Mouse (Mus musculus) thymus, adult 2 months (tissue): ENCODE results near the gene Ephb3. TPM values are rescaled to one million over a fixed set of nuclear protein-coding genes. Genes with fewer than 3 reads are reported as not detected.

Experiments
- DNase-seq: peaks from one replicate; pipeline ENCODE4 v3.0.0; 2021
- H3K27ac ChIP-seq: fragments of 200-500 bp; 2 replicates; pipeline ENCODE4 v1.5.1; 2012; ENCODE audit warnings: low read length, control low read depth; ENCODE audit not compliant: control insufficient read depth, insufficient read depth
- H3K27me3 ChIP-seq: fragments of 200-500 bp; 2 replicates; pipeline ENCODE4 v1.6.1; 2012; ENCODE audit warnings: mild to moderate bottlenecking, low read length, moderate library complexity, mixed read lengths; ENCODE audit not compliant: control insufficient read depth, insufficient read depth
- H3K36me3 ChIP-seq: fragments of 200-500 bp; 2 replicates; pipeline ENCODE4 v1.6.1; 2012; ENCODE audit warnings: mild to moderate bottlenecking, low read length, moderate library complexity; ENCODE audit not compliant: control insufficient read depth, insufficient read depth
- H3K4me1 ChIP-seq: fragments of 200-500 bp; replicated peaks from 2 replicates; pipeline ENCODE4 v1.6.1; 2012; ENCODE audit warnings: low read length; ENCODE audit not compliant: control insufficient read depth, insufficient read depth
- H3K4me3 ChIP-seq: fragments of 200-500 bp; 2 replicates; pipeline ENCODE4 v1.5.1; 2012; ENCODE audit warnings: mild to moderate bottlenecking, low read length, control low read depth, moderate library complexity; ENCODE audit not compliant: control insufficient read depth, insufficient read depth
- CTCF ChIP-seq: fragments of 200-500 bp; IDR thresholded peaks from 2 replicates; pipeline ENCODE4 v1.5.1; 2012; ENCODE audit warnings: mild to moderate bottlenecking, control low read depth, low read length, moderate library complexity, borderline replicate concordance; ENCODE audit not compliant: control insufficient read depth, poor library complexity, insufficient read depth; ENCODE audit errors: extremely low read depth
- POLR2A ChIP-seq: fragments of 200-500 bp; IDR thresholded peaks from 2 replicates; pipeline ENCODE4 v1.6.1; 2012; ENCODE audit warnings: mild to moderate bottlenecking, low read length, control low read depth, moderate library complexity; ENCODE audit not compliant: control insufficient read depth, poor library complexity, insufficient read depth; ENCODE audit errors: extremely low read depth
- whole genome bisulfite sequencing: fragments of 180-500 bp; shearing (Covaris S2); methylation state at CpG from one replicate; pipeline ENCODE4 v1.1.7; 2018; 5-methylcytosine and 5-hydroxymethylcytosine counted together
- polyA plus RNA-seq: library from polyadenylated mRNA; depleted of rRNA; stranded (reverse); fragments of >200 nt; gene quantifications from 2 replicates; pipeline ENCODE4 v1.2.3, GENCODE M21; 2012; rRNA removed

Gene Ephb3
- polyA plus RNA-seq, 1 experiment = 3.8 TPM

DNA sequence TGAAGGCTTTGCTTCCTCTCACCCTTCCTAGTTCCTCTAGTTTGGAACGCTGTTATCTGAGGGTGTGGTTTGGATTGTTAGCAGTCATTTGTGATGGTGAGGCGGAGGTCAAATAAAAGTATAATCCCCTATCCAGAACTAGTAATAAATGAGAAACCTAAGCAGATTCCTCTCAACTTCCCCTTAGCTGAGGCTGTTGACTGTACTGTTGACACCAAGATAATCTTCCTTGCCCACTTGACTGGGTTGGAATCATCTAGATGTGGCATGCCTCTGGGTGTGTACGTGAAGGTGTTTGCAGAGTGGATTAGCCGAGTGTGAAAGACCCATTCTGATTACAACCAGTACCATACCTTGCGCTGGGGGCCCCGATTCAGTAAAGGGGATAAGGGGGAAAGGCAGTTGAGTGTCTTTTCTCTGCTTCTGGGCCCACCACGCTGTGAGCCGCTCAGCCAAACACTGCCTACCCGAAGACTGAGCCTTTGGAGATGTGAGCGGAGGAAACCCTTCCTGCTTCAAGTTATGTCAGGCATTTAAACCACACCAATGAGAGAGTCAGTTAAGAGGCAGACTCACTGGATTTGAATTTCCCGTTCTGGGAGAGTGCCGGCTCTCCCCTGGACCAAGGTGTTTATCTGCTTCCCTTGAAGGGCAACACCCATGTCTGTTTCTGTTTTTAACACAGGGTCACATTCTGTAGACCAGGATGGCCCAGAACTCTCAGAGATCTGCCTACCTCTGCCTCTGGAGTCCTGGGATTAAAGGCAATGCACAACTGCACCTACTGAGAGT is 52.2 kb downstream of the Ephb3 start:
- 94% methylated on average over 12 of the region's 12 CpGs for WGBS
- Histone ChIP-seq H3K4me1 (no peaks in the 10 kb centered on the region), H3K27ac (no peak overlapping the region), H3K36me3 (no peaks in the 10 kb centered on the region), H3K27me3 (no peaks in the 10 kb centered on the region), H3K4me3 (no peak overlapping the region)
- no peak for TF ChIP-seq POLR2A
- no peak for TF ChIP-seq CTCF
- DNase-seq = no peak

DNA sequence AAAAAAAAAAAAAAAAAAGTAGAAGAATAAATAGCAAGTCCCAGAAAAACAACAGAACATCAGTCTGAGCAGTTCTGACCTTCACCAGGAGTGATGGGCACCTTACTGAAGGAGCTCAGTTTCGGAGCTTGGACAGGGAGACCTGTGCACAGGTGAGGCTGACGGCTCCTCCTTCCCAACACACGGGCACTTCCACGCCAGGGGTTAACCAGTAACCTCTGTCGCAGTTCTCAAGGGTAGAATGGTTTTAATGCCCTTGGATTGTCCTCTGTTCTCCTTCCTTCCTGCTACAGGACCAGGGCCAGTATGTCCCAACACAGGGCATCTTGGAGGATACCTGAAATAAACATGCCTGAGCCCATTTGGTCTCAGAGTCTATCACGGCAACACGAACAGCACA is 60.9 kb downstream of the Ephb3 start:
- H3K4me1 ChIP-seq = no peaks in the 10 kb centered on the region
- no peaks in the 10 kb centered on the region for H3K36me3 ChIP-seq
- 97% methylated on average over 7 of the region's 7 CpGs for WGBS
- no peak overlapping the region for H3K4me3 ChIP-seq
- H3K27me3 ChIP-seq = no peaks in the 10 kb centered on the region
- TF ChIP-seq POLR2A (no peak), CTCF (no peak)
- no peak overlapping the region for H3K27ac ChIP-seq
- DNase-seq = no peak

DNA sequence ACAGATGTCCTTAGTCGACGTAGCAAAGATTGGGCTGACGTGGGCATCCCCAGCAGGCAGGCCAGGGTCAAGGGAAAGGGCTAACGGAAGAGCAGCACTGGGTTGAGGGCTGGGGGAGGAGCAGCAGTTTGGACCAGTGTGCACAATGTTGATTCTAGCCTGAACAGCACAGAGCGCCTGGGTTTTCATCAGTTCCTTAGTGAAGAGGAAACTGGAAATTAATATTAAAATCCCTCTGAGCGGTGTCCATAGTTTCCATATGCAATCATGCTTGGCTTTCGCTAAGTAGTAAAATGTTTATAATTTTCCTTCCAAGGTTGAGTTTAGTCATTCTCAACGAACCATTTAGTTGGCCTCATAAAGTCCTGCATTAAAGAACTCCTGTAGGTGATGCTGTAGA is 65.2 kb downstream of the Ephb3 start:
- no peak overlapping the region for H3K27ac ChIP-seq
- no peak for TF ChIP-seq POLR2A
- no peak for TF ChIP-seq CTCF
- no peaks in the 10 kb centered on the region for H3K4me1 ChIP-seq
- no peak for DNase-seq
- H3K36me3 ChIP-seq = no peaks in the 10 kb centered on the region
- no peak overlapping the region for H3K4me3 ChIP-seq
- 90% methylated on average over 8 of the region's 8 CpGs for WGBS
- H3K27me3 ChIP-seq = no peaks in the 10 kb centered on the region

- no peak for TF ChIP-seq CTCF
- TF ChIP-seq POLR2A = no peak
- Histone ChIP-seq H3K4me3 (no peak overlapping the region), H3K4me1 (no peaks in the 10 kb centered on the region), H3K27ac (no peak overlapping the region), H3K36me3 (no peaks in the 10 kb centered on the region), H3K27me3 (no peaks in the 10 kb centered on the region)
- DNase-seq = no peak
- WGBS = 87% methylated on average over 6 of the region's 6 CpGs
Measured at GRCm38 (mm10) chr16:21271773-21272247, 67.3 kb downstream of the Ephb3 start.

DNA sequence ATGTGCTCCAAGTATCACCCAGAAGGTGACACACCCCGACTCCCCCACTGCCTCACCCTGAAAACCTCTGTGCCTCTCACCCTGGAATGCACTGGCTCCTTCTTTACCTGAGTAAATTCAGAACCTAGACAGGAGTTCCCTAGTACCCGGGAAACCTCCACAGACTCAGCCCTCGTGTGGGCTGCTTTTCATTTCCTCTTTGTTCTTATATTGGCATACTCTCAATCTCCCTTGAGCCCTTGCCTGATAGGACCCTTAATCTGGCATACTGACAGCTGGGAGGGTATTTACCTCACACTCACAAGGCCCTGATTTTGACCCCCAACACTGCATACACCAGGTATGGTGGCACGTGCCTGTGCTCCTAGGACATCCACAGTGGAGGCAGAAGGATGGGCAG is 68.2 kb downstream of the Ephb3 start:
- Histone ChIP-seq H3K27ac (no peak overlapping the region; the same call in 1 of the 2 replicates), H3K4me3 (no peak overlapping the region), H3K27me3 (no peaks in the 10 kb centered on the region), H3K36me3 (no peaks in the 10 kb centered on the region), H3K4me1 (no peaks in the 10 kb centered on the region)
- TF ChIP-seq POLR2A (no peak), CTCF (no peak)
- WGBS = 52% methylated on average over 4 of the region's 4 CpGs
- DNase-seq = no peak

Other genes with a start within 250 kb of the Ephb3 start
- gene Teddm3, start 50.8 kb upstream of the Ephb3 start, polyA plus RNA-seq = 0.45 and 0.59 TPM in 2 replicates
- gene Vps8, start 218.4 kb downstream of the Ephb3 start, polyA plus RNA-seq = 15.3 and 15.9 TPM in 2 replicates